Mouse (Mus musculus) neural tube, embryonic 15.5 days (tissue): ENCODE data around the gene Specc1l. TPM values are rescaled to one million over a fixed set of nuclear protein-coding genes. Genes with fewer than 3 reads are reported as not detected.

Experiments used
- ATAC-seq: fragments of 200-750 bp; cut with Nextera tagmentation; 2 replicates; pipeline ENCODE4 v1.8.0; 2017; ENCODE audit warnings: mild to moderate bottlenecking, moderate TSS enrichment, moderate library complexity; ENCODE audit not compliant: low FRiP score
- H3K27ac ChIP-seq: fragments of 300-500 bp; sonication (generic); replicated peaks from 2 replicates; pipeline ENCODE4 v1.5.1; 2015; ENCODE audit warnings: mild to moderate bottlenecking, inconsistent platforms
- H3K27me3 ChIP-seq: fragments of 300-500 bp; sonication (generic); replicated peaks from 2 replicates; pipeline ENCODE4 v1.6.1; 2015; ENCODE audit warnings: inconsistent platforms
- H3K36me3 ChIP-seq: fragments of 300-500 bp; sonication (generic); 2 replicates; pipeline ENCODE4 v1.6.1; 2015; ENCODE audit warnings: inconsistent platforms
- H3K4me1 ChIP-seq: fragments of 300-500 bp; sonication (generic); 2 replicates; pipeline ENCODE4 v1.6.1; 2015; ENCODE audit warnings: inconsistent platforms
- H3K4me2 ChIP-seq: fragments of 300-500 bp; sonication (generic); 2 replicates; pipeline ENCODE4 v1.6.1; 2015; ENCODE audit warnings: inconsistent platforms, mild to moderate bottlenecking, moderate library complexity
- H3K4me3 ChIP-seq: fragments of 300-500 bp; sonication (generic); replicated peaks from 2 replicates; pipeline ENCODE4 v1.5.1; 2015; ENCODE audit warnings: mild to moderate bottlenecking, inconsistent platforms
- H3K9ac ChIP-seq: fragments of 300-500 bp; sonication (generic); replicated peaks from 2 replicates; pipeline ENCODE4 v1.6.1; 2015; ENCODE audit warnings: mild to moderate bottlenecking, inconsistent platforms
- H3K9me3 ChIP-seq: fragments of 300-500 bp; sonication (generic); replicated peaks from 2 replicates; pipeline ENCODE4 v1.6.1; 2016; ENCODE audit warnings: inconsistent platforms
- WGBS: fragments of 180-500 bp; shearing (Covaris S2); methylation state at CpG from one replicate; pipeline ENCODE4 v1.1.7; 2015; ENCODE audit warnings: mixed read lengths; 5-methylcytosine and 5-hydroxymethylcytosine counted together
- polyA plus RNA-seq: library from polyadenylated mRNA; unstranded; fragments of >200 nt; fragmentation: Nextera tagmentation; extraction: Ambion mirVana; gene quantifications from 2 replicates; pipeline ENCODE4 v1.2.1, GENCODE M21; 2015

Gene Specc1l
- polyA plus RNA-seq, 1 experiment from 2014 or later = 25.2 TPM

DNA sequence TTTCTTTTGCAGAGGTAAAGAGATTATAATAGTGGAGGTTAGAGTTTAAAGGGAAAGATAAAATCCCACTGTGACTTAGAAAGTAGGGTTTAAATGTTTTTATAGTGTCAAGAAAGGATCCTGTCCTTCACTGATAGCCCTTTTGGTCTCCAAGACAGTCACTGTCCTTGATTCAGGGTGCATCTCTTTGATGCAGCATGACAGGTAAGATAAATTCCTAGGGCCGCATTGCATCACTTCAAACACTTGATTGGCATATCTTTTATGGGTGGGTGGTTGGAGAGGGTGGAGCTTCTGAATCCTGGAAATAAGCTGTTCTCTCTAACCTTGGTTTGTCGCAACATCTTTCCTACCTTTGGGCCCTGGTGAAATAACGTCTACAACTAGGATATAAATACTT is 15.5 kb downstream of the Specc1l start:
- Histone ChIP-seq H3K4me1 (peaks cover 6% of the 10 kb centered on the region; the same call in 1 of the 2 replicates), H3K9ac (no peak overlapping the region), H3K36me3 (peaks cover 4% of the 10 kb centered on the region; the same call in 1 of the 2 replicates), H3K9me3 (no peaks in the 10 kb centered on the region), H3K4me3 (no peak overlapping the region), H3K27ac (no peak overlapping the region), H3K27me3 (no peaks in the 10 kb centered on the region), H3K4me2 (no peak overlapping the region)
- 89% methylated on average over 3 of the region's 3 CpGs for WGBS
- ATAC-seq = no peak

DNA sequence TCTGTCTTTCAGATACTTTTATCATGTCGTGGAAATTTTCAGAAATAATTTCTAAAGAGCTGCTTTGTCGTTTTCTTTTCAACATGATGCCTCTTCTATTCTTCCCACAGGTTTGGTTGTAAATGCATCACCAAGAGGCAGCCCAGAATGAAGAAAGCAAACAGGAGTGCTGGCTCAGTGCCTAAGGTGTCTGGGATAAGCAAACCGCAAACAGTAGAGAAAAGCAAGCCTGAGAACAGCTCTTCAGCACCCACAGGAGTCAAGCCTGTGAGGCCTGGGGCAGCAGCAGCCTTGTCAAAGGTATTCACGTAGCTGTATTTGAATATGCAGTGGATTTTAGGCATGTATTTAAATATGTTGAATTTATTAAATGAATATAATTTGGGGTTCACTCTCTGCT is 18.7 kb downstream of the Specc1l start:
- no peak for ATAC-seq
- Histone ChIP-seq H3K27ac (no peak overlapping the region), H3K4me1 (no peaks in the 10 kb centered on the region), H3K9me3 (no peaks in the 10 kb centered on the region), H3K36me3 (peaks cover 7% of the 10 kb centered on the region; the same call in 1 of the 2 replicates), H3K4me3 (no peak overlapping the region), H3K4me2 (no peak overlapping the region), H3K27me3 (no peaks in the 10 kb centered on the region), H3K9ac (no peak overlapping the region)
- 82% methylated on average over 4 of the region's 4 CpGs for WGBS

GRCm38 (mm10) chr10:75231876-75232275 is 20.0 kb downstream of the Specc1l start:
- Histone ChIP-seq H3K9me3 (no peaks in the 10 kb centered on the region), H3K27ac (no peak overlapping the region), H3K9ac (no peak overlapping the region), H3K4me1 (no peaks in the 10 kb centered on the region), H3K36me3 (peaks cover 7% of the 10 kb centered on the region; the same call in 1 of the 2 replicates), H3K4me2 (no peak overlapping the region), H3K4me3 (no peak overlapping the region), H3K27me3 (no peaks in the 10 kb centered on the region)
- ATAC-seq = no peak
- WGBS = 90% methylated on average over 1 of the region's 1 CpGs

DNA sequence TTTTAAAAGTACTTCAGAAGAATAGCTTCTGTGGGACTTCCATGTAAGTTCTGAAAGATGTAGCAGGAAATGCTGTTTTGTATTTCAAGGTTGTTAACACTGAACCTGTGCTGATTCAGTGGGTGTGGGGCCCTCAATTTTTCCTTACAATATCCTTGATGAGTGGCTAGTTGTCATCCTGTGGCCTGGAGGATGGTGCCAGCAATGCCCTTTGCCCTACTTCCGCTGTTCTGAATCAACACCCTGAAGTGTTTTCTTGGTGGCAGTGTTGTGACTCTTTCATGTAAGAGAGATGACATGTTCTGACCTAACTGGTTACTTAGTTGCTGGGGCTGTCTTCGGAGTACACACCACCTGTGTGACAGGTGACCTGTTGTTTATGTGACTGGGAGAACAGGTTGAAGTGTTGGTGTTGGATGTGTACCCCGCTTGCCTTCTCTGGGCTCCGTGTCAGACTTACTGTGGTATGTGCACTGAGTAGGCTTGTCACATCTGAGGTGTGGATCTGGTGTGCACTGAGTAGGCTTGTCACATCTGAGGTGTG is 20.8 kb downstream of the Specc1l start:
- H3K27ac ChIP-seq = no peak overlapping the region
- peaks cover 10% of the 10 kb centered on the region; the same call in 1 of the 2 replicates for H3K36me3 ChIP-seq
- no peaks in the 10 kb centered on the region for H3K4me1 ChIP-seq
- H3K9me3 ChIP-seq = no peaks in the 10 kb centered on the region
- WGBS = 96% methylated on average over 4 of the region's 4 CpGs
- ATAC-seq = no peak
- H3K4me2 ChIP-seq = no peak overlapping the region
- no peak overlapping the region for H3K9ac ChIP-seq
- no peaks in the 10 kb centered on the region for H3K27me3 ChIP-seq
- no peak overlapping the region for H3K4me3 ChIP-seq

GRCm38 (mm10) chr10:75233489-75233888 is 21.6 kb downstream of the Specc1l start:
- Histone ChIP-seq H3K4me3 (no peak overlapping the region), H3K9me3 (no peaks in the 10 kb centered on the region), H3K36me3 (peaks cover 10% of the 10 kb centered on the region; the same call in 1 of the 2 replicates), H3K9ac (no peak overlapping the region), H3K4me2 (no peak overlapping the region), H3K27me3 (no peaks in the 10 kb centered on the region), H3K27ac (no peak overlapping the region), H3K4me1 (no peaks in the 10 kb centered on the region)
- 74% methylated on average over 2 of the region's 2 CpGs for WGBS
- ATAC-seq = no peak

GRCm38 (mm10) chr10:75235726-75236125 is 23.9 kb downstream of the Specc1l start:
- ATAC-seq = no peak
- Histone ChIP-seq H3K27me3 (no peaks in the 10 kb centered on the region), H3K4me2 (no peak overlapping the region), H3K9me3 (no peaks in the 10 kb centered on the region), H3K4me3 (no peak overlapping the region), H3K27ac (no peak overlapping the region), H3K36me3 (peaks cover 12% of the 10 kb centered on the region), H3K9ac (no peak overlapping the region), H3K4me1 (no peaks in the 10 kb centered on the region)
- 93% methylated on average over 2 of the region's 2 CpGs for WGBS

- no peaks in the 10 kb centered on the region for H3K9me3 ChIP-seq
- peaks cover 16% of the 10 kb centered on the region for H3K36me3 ChIP-seq
- no peaks in the 10 kb centered on the region for H3K4me1 ChIP-seq
- H3K9ac ChIP-seq = no peak overlapping the region
- ATAC-seq = no peak
- no peaks in the 10 kb centered on the region for H3K27me3 ChIP-seq
- WGBS = 96% methylated on average over 3 of the region's 3 CpGs
- H3K4me3 ChIP-seq = no peak overlapping the region
- H3K27ac ChIP-seq = no peak overlapping the region
- H3K4me2 ChIP-seq = no peak overlapping the region
These were observed 24.3 kb downstream of the Specc1l start for GRCm38 (mm10) chr10:75236156-75236555.

- Histone ChIP-seq H3K9me3 (no peaks in the 10 kb centered on the region), H3K4me2 (no peak overlapping the region), H3K4me3 (no peak overlapping the region), H3K9ac (no peak overlapping the region), H3K36me3 (peaks cover 20% of the 10 kb centered on the region), H3K27ac (no peak overlapping the region), H3K4me1 (no peaks in the 10 kb centered on the region), H3K27me3 (no peaks in the 10 kb centered on the region)
- ATAC-seq = no peak
- 95% methylated on average over 2 of the region's 2 CpGs for WGBS
These were observed 25.3 kb downstream of the Specc1l start for GRCm38 (mm10) chr10:75237166-75237565.

DNA sequence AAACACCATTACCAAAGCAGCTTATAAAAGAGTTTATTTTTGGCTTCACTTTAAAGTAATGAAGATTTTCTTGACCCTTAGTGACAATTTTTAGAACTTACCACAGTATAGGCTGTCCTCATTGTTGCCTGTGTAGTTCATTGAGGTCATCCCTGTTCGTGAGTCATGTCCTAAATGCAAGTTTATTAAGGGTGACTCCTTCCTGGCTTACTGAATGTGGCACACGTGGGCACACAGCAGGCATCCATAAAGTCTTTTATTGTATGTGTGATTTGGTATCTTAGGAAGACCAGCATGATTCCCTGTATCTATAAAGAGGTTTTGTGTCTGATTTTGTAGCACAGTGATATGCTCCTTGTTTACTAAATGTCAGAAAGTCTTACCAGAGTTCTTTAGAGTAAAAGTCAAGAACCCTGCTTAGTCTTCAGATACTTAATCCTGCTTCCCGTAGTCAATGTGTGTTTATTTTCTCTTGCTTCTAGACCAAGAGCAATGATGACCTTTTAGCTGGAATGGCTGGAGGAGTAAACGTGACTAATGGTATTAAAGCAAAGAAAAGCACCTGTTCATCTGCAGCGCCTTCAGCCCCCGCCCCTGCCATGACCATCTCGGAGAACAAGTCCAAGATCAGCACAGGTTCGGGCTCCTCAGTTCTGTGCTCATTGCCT is 28.8 kb downstream of the Specc1l start:
- Histone ChIP-seq H3K9me3 (no peaks in the 10 kb centered on the region), H3K4me3 (no peak overlapping the region), H3K27ac (no peak overlapping the region), H3K27me3 (no peaks in the 10 kb centered on the region), H3K36me3 (peaks cover 47% of the 10 kb centered on the region), H3K4me1 (no peaks in the 10 kb centered on the region), H3K4me2 (no peak overlapping the region), H3K9ac (no peak overlapping the region)
- no peak for ATAC-seq
- 78% methylated on average over 8 of the region's 8 CpGs for WGBS

DNA sequence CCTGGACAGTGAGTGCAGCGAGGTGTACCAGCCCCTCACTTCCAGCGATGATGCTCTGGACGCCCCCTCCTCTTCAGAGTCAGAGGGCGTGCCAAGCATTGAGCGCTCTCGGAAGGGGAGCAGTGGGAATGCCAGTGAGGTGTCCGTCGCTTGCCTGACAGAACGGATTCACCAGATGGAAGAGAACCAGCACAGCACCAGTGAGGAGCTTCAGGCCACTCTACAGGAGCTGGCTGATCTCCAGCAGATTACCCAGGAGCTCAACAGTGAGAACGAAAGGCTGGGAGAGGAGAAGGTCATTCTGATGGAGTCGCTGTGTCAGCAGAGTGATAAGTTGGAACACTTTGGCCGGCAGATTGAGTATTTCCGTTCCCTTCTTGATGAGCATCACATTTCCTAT is 33.9 kb downstream of the Specc1l start:
- Histone ChIP-seq H3K9me3 (no peaks in the 10 kb centered on the region), H3K4me1 (no peaks in the 10 kb centered on the region), H3K4me2 (no peak overlapping the region), H3K4me3 (no peak overlapping the region), H3K9ac (no peak overlapping the region), H3K27ac (no peak overlapping the region), H3K27me3 (no peaks in the 10 kb centered on the region), H3K36me3 (peaks cover 68% of the 10 kb centered on the region)
- WGBS = 91% methylated on average over 13 of the region's 13 CpGs
- ATAC-seq = no peak

- Histone ChIP-seq H3K9ac (no peak overlapping the region), H3K4me3 (no peak overlapping the region), H3K9me3 (no peaks in the 10 kb centered on the region), H3K27ac (no peak overlapping the region), H3K36me3 (peaks cover 65% of the 10 kb centered on the region), H3K4me1 (no peaks in the 10 kb centered on the region), H3K27me3 (no peaks in the 10 kb centered on the region), H3K4me2 (no peak overlapping the region)
- ATAC-seq = no peak
- 95% methylated on average over 10 of the region's 10 CpGs for WGBS
These were observed 34.5 kb downstream of the Specc1l start for GRCm38 (mm10) chr10:75246331-75246730.

- no peak for ATAC-seq
- 68% methylated on average over 2 of the region's 2 CpGs for WGBS
- H3K36me3 ChIP-seq = peaks cover 30% of the 10 kb centered on the region
These were observed 39.1 kb downstream of the Specc1l start for GRCm38 (mm10) chr10:75251011-75251410.

More at GRCm38 (mm10) chr10:75251011-75251410, 39.1 kb downstream of the Specc1l start:
- Histone ChIP-seq H3K4me2 (no peak overlapping the region), H3K27me3 (no peaks in the 10 kb centered on the region), H3K9me3 (no peaks in the 10 kb centered on the region), H3K4me3 (no peak overlapping the region), H3K9ac (no peak overlapping the region), H3K4me1 (no peaks in the 10 kb centered on the region), H3K27ac (no peak overlapping the region)
